Mouse (Mus musculus) liver, embryonic 12.5 days (tissue): ENCODE measurements at regions not wholly inside any gene's neighbourhood (a gene's known extent, or its start where the extent isn't known, plus 50 kb on each side); places are given as distances from the start of the nearest gene placed in this dataset.
"Not testable (repeated sequence)": the region's sequence is repeated elsewhere in the genome, so short reads cannot be mapped to it uniquely, and the experiment has no call there.

ENCODE experiments used
- ATAC-seq: fragments of 200-750 bp; cut with Nextera tagmentation; 2 replicates; pipeline ENCODE4 v1.8.0; 2017; ENCODE audit warnings: moderate number of reproducible peaks, mild to moderate bottlenecking, moderate library complexity
- H3K27ac ChIP-seq: fragments of 300-500 bp; sonication (generic); 2 replicates; pipeline ENCODE4 v1.5.1; 2016; ENCODE audit warnings: mild to moderate bottlenecking
- H3K27me3 ChIP-seq: fragments of 300-500 bp; sonication (generic); replicated peaks from 2 replicates; pipeline ENCODE4 v1.6.1; 2016; ENCODE audit warnings: mild to moderate bottlenecking, moderate library complexity
- H3K36me3 ChIP-seq: fragments of 300-500 bp; sonication (generic); 2 replicates; pipeline ENCODE4 v1.6.1; 2016; ENCODE audit warnings: mild to moderate bottlenecking, moderate library complexity
- H3K4me1 ChIP-seq: fragments of 300-500 bp; sonication (generic); 2 replicates; pipeline ENCODE4 v1.6.1; 2016
- H3K4me2 ChIP-seq: fragments of 300-500 bp; sonication (generic); 2 replicates; pipeline ENCODE4 v1.6.1; 2016; ENCODE audit warnings: mild to moderate bottlenecking, moderate library complexity
- H3K4me3 ChIP-seq: fragments of 300-500 bp; sonication (generic); 2 replicates; pipeline ENCODE4 v1.5.1; 2016; ENCODE audit warnings: mild to moderate bottlenecking, moderate library complexity
- H3K9ac ChIP-seq: fragments of 300-500 bp; sonication (generic); 2 replicates; pipeline ENCODE4 v1.6.1; 2016; ENCODE audit warnings: mild to moderate bottlenecking, moderate library complexity
- H3K9me3 ChIP-seq: fragments of 300-500 bp; sonication (generic); replicated peaks from 2 replicates; pipeline ENCODE4 v1.6.1; 2016; ENCODE audit warnings: mild to moderate bottlenecking, moderate library complexity
- WGBS: fragments of 180-500 bp; shearing (Covaris S2); methylation state at CpG from one replicate; pipeline ENCODE4 v1.1.7; 2016; ENCODE audit not compliant: insufficient replicate concordance; 5-methylcytosine and 5-hydroxymethylcytosine counted together

- Histone ChIP-seq H3K4me3 (no peak overlapping the region), H3K9me3 (no peaks in the 10 kb centered on the region), H3K27ac (no peak overlapping the region), H3K4me2 (no peak overlapping the region), H3K4me1 (no peaks in the 10 kb centered on the region), H3K27me3 (no peaks in the 10 kb centered on the region), H3K36me3 (no peaks in the 10 kb centered on the region), H3K9ac (no peak overlapping the region)
- WGBS = 63% methylated on average over 3 of the region's 3 CpGs
- no peak for ATAC-seq
These were observed 706.4 kb upstream of the Rag2 start for GRCm38 (mm10) chr2:100918122-100918521.

GRCm38 (mm10) chr2:100919537-100920212 lies 704.8 kb upstream of the Rag2 start:
- Histone ChIP-seq H3K4me3 (no peak overlapping the region), H3K9ac (no peak overlapping the region), H3K4me1 (no peaks in the 10 kb centered on the region), H3K9me3 (no peaks in the 10 kb centered on the region), H3K4me2 (no peak overlapping the region), H3K27me3 (no peaks in the 10 kb centered on the region), H3K27ac (no peak overlapping the region), H3K36me3 (no peaks in the 10 kb centered on the region)
- WGBS = 53% methylated on average over 1 of the region's 1 CpGs
- no peak for ATAC-seq

DNA sequence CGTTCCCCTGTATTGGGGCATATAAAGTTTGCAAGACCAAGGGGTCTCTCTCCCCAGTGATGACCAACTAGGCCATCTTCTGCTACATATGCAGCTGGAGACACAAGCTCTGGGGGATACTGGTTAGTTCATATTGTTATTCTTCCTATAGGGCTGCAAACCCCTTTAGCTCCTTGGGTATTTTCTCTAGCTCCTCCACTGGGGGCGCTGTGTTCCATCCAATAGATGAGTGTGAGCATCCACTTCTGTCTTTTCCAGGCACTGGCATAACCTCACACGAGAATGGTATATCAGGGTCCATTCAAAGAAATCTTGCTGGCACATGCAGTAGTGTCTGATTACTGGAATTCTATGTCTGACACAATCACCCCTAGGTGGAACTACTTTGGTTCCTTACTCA lies 675.9 kb upstream of the Rag2 start:
- not testable (repeated sequence) for H3K4me2 ChIP-seq, H3K27me3 ChIP-seq, H3K27ac ChIP-seq, ATAC-seq, H3K9ac ChIP-seq, H3K36me3 ChIP-seq, H3K9me3 ChIP-seq, H3K4me1 ChIP-seq, H3K4me3 ChIP-seq
- whole genome bisulfite sequencing = 43% methylated on average over 3 of the region's 3 CpGs

- Histone ChIP-seq H3K27ac (no peak overlapping the region), H3K4me1 (no peaks in the 10 kb centered on the region), H3K4me3 (no peak overlapping the region), H3K9me3 (no peaks in the 10 kb centered on the region), H3K4me2 (no peak overlapping the region), H3K27me3 (no peaks in the 10 kb centered on the region), H3K9ac (no peak overlapping the region), H3K36me3 (no peaks in the 10 kb centered on the region)
- ATAC-seq = no peak
- WGBS = 84% methylated on average over 1 of the region's 1 CpGs
These were observed 665.1 kb upstream of the Rag2 start for GRCm38 (mm10) chr2:100959412-100959811.

DNA sequence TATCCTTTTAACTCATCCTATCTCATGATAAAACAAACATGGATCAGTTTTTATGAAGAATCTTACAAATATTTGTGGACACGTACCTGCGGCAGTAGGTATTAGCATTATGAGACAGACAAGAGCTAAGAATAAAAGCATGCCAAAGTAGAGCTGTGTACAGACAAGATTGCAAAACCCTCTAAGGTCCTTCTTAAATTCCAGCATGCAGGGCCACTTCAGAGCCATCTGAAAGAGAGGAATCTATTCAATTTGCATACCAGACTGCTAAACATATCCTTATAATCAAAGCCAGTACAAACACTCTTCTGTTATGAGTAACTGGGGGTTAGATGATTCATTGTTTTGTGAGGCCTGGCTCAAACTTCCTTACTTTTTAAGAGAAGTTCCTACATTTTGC lies 659.9 kb upstream of the Rag2 start:
- 80% methylated on average over 2 of the region's 2 CpGs for WGBS
- no peak for ATAC-seq
- H3K4me1 ChIP-seq = no peaks in the 10 kb centered on the region
- no peaks in the 10 kb centered on the region for H3K27me3 ChIP-seq
- H3K4me2 ChIP-seq = no peak overlapping the region
- no peaks in the 10 kb centered on the region for H3K9me3 ChIP-seq
- H3K27ac ChIP-seq = no peak overlapping the region
- no peaks in the 10 kb centered on the region for H3K36me3 ChIP-seq
- no peak overlapping the region for H3K4me3 ChIP-seq
- H3K9ac ChIP-seq = no peak overlapping the region

- H3K4me3 ChIP-seq = no peak overlapping the region
- no peaks in the 10 kb centered on the region for H3K4me1 ChIP-seq
- H3K9me3 ChIP-seq = no peaks in the 10 kb centered on the region
- no peak for ATAC-seq
- H3K27me3 ChIP-seq = no peaks in the 10 kb centered on the region
- no peak overlapping the region for H3K9ac ChIP-seq
- no peak overlapping the region for H3K27ac ChIP-seq
- no peak overlapping the region for H3K4me2 ChIP-seq
- H3K36me3 ChIP-seq = no peaks in the 10 kb centered on the region
These were observed 647.3 kb upstream of the Rag2 start for GRCm38 (mm10) chr2:100977202-100977601.

- Histone ChIP-seq H3K4me1 (no peaks in the 10 kb centered on the region), H3K36me3 (no peaks in the 10 kb centered on the region), H3K9me3 (no peaks in the 10 kb centered on the region), H3K4me3 (no peak overlapping the region), H3K27me3 (no peaks in the 10 kb centered on the region), H3K4me2 (no peak overlapping the region), H3K9ac (no peak overlapping the region), H3K27ac (no peak overlapping the region)
- WGBS = 44% methylated on average over 1 of the region's 1 CpGs
- ATAC-seq = no peak
These were observed 642.2 kb upstream of the Rag2 start for GRCm38 (mm10) chr2:100982362-100982761.

DNA sequence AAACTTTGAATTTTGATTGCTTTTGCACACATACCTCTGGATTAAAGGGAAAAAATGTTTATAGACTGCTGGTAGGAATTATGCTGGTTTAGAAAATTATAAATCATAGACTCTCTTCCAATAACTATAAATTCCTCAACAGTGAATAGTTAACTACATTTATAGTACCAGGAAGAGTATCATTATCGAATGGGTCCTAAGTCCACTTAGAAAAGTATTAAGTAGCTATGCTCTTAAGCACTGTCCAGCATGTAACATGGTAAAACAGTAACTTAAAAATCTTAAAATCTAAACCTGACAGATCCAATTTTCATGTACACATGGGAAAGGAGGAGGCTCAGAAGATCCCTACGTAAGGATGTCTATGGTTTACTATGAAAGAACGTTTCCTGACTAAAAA lies 609.2 kb upstream of the Rag2 start:
- H3K4me1 ChIP-seq = no peaks in the 10 kb centered on the region
- H3K36me3 ChIP-seq = no peaks in the 10 kb centered on the region
- no peak overlapping the region for H3K27ac ChIP-seq
- 62% methylated on average over 3 of the region's 3 CpGs for WGBS
- H3K9me3 ChIP-seq = no peaks in the 10 kb centered on the region
- H3K4me2 ChIP-seq = no peak overlapping the region
- H3K27me3 ChIP-seq = no peaks in the 10 kb centered on the region
- no peak overlapping the region for H3K9ac ChIP-seq
- ATAC-seq = no peak
- H3K4me3 ChIP-seq = no peak overlapping the region

GRCm38 (mm10) chr2:101019384-101019783 lies 605.1 kb upstream of the Rag2 start:
- H3K4me3 ChIP-seq = no peak overlapping the region
- no peaks in the 10 kb centered on the region for H3K9me3 ChIP-seq
- no peaks in the 10 kb centered on the region for H3K36me3 ChIP-seq
- H3K27me3 ChIP-seq = no peaks in the 10 kb centered on the region
- no peak for ATAC-seq
- H3K9ac ChIP-seq = no peak overlapping the region
- H3K27ac ChIP-seq = no peak overlapping the region
- WGBS = 57% methylated on average over 2 of the region's 2 CpGs
- no peak overlapping the region for H3K4me2 ChIP-seq
- no peaks in the 10 kb centered on the region for H3K4me1 ChIP-seq

DNA sequence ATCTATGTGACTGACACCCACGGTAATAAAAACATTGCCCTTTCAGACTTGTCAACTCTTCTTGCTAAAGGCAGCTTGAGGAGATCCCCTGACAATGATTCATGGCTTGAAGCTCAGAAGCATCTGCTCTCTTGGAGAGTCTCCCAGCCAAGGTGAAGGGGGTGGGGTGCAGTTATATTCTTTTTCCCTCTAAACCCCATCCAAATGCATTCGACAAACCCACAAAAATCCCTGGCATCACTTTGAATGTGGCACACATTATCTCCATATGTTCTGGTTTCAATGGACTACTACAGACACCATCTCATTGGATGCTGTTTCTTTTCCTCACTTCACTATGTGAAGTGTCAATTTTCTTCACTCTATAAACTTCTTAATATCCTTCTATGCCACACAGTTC lies 603.0 kb upstream of the Rag2 start:
- Histone ChIP-seq H3K4me3 (no peak overlapping the region), H3K9ac (no peak overlapping the region), H3K27me3 (no peaks in the 10 kb centered on the region), H3K9me3 (no peaks in the 10 kb centered on the region), H3K4me2 (no peak overlapping the region), H3K36me3 (no peaks in the 10 kb centered on the region), H3K27ac (no peak overlapping the region), H3K4me1 (no peaks in the 10 kb centered on the region)
- ATAC-seq = no peak
- WGBS = 61% methylated on average over 2 of the region's 2 CpGs

DNA sequence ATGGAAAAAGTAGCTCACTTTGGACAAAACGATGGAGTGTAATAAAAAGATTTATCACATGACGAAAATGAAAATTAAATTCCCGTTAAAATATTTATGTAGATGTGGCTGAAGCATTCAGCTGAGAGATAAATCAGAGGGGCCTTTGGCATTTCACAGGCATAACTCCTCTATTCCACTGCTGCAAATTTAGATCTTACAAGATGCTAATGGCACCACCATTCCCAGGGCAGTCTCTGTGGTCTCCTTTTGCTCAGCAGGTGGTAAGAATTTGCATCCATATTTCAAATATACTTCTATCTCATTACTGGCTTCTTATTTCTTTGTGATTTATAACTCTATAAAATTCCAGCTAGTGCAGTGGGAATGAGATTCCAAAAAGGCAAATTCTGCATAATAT lies 581.5 kb upstream of the Rag2 start:
- Histone ChIP-seq H3K4me3 (no peak overlapping the region), H3K36me3 (no peaks in the 10 kb centered on the region), H3K4me1 (no peaks in the 10 kb centered on the region), H3K9me3 (no peaks in the 10 kb centered on the region), H3K27ac (no peak overlapping the region), H3K4me2 (no peak overlapping the region), H3K9ac (no peak overlapping the region), H3K27me3 (no peaks in the 10 kb centered on the region)
- no peak for ATAC-seq
- WGBS = 69% methylated on average over 3 of the region's 3 CpGs

GRCm38 (mm10) chr2:101062939-101063338 lies 561.6 kb upstream of the Rag2 start:
- Histone ChIP-seq H3K27me3 (no peaks in the 10 kb centered on the region), H3K9ac (no peak overlapping the region), H3K4me2 (no peak overlapping the region), H3K4me1 (no peaks in the 10 kb centered on the region), H3K9me3 (no peaks in the 10 kb centered on the region), H3K4me3 (no peak overlapping the region), H3K36me3 (no peaks in the 10 kb centered on the region), H3K27ac (no peak overlapping the region)
- WGBS = 64% methylated on average over 4 of the region's 4 CpGs
- ATAC-seq = no peak

GRCm38 (mm10) chr2:101074990-101075389 lies 549.5 kb upstream of the Rag2 start:
- no peaks in the 10 kb centered on the region for H3K36me3 ChIP-seq
- ATAC-seq = no peak
- no peaks in the 10 kb centered on the region for H3K27me3 ChIP-seq
- no peak overlapping the region for H3K27ac ChIP-seq
- no peak overlapping the region for H3K4me3 ChIP-seq
- H3K9ac ChIP-seq = no peak overlapping the region
- no peaks in the 10 kb centered on the region for H3K9me3 ChIP-seq
- no peaks in the 10 kb centered on the region for H3K4me1 ChIP-seq
- no peak overlapping the region for H3K4me2 ChIP-seq
